Mouse (Mus musculus): ENCODE measurements at regions not wholly inside any gene's neighbourhood (a gene's known extent, or its start where the extent isn't known, plus 50 kb on each side); places are given as distances from the start of the nearest gene placed in this dataset.
"Not testable (repeated sequence)": the region's sequence is repeated elsewhere in the genome, so short reads cannot be mapped to it uniquely, and the experiment has no call there.

DNA sequence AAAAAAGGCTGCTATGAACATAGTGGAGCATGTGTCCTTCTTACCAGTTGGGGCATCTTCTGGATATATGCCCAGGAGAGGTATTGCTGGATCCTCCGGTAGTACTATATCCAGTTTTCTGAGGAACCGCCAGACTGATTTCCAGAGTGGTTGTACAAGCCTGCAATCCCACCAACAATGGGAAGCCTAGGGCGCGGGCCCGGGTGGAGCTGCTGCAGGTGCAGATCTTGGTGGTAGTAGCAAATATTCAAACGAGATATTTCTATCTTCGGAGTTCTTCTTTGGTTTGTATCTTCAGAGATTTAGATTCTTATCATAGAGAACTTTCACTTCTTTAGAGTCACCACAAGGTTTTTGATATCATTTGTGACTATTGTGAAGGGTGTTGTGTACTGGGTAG lies 52.7 kb upstream of the Btbd35f27 start:
- 93% methylated on average over 6 of the region's 7 CpGs for WGBS
- peak; percentile 71; the same call in 1 of the 2 replicates for ATAC-seq (ENCODE audit: insufficient number of reproducible peaks, insufficient read depth, low FRiP score, low read depth)

More for the DNA sequence above, 52.7 kb upstream of the Btbd35f27 start:
- H3K36me3 ChIP-seq (ENCODE audit: control insufficient read depth, insufficient read depth, low read length); H3K4me2 ChIP-seq (ENCODE audit: low read length); H3K27ac ChIP-seq (replicated peaks in 1 of 2; ENCODE audit: control insufficient read depth in 1 of 2, insufficient read depth in 1 of 2, low read depth in 2 of 2, low read length in 2 of 2); H3K9ac ChIP-seq (ENCODE audit: low read length); H3K9me3 ChIP-seq (ENCODE audit: control insufficient read depth, low read length); H3K4me1 ChIP-seq (ENCODE audit: control insufficient read depth in 2 of 2, insufficient read depth in 2 of 2, low read length in 2 of 2); H3K4me3 ChIP-seq (ENCODE audit: control insufficient read depth in 1 of 2, insufficient read depth in 1 of 2, low read depth in 1 of 2, low read length in 2 of 2); H3K27me3 ChIP-seq (ENCODE audit: control insufficient read depth, insufficient read depth, low read length): not testable (repeated sequence)
